Comparison of ENCODE assay signal across 27 mouse cellular contexts in the genomic region with DNA sequence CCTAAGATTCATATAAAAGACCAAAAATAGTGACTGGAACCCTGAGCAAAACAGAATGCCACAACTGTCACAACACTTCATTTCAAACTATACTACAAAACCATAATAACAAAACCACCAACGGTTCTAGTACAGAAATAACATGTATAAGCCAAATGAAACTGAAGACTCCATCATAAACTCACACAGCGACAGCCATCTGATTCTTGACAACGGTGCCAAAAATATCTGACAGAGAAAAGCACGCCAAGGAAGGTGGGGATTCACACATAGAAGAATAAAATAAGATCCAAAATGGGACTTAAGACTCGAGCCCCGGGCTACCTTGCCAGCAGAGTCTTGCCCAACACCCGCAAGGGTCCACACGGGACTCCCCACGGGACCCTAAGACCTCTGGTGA.
"Had no signal": no experiment of that assay in that cellular context is flagged by ENCODE, and none has a peak within 500 bp of the region (broad histone marks: within the 10 kb centered on the region; RNA-seq: fewer than 3 reads in every experiment).

No protein-coding gene starts in this region.

- H3K4me1 ChIP-seq: heart, embryonic 13.5 days; heart, embryonic 15.5 days; hindbrain, embryonic 13.5 days; hindbrain, embryonic 15.5 days; kidney, embryonic 15.5 days; limb, embryonic 13.5 days; limb, embryonic 15.5 days; liver, embryonic 12.5 days had no signal

- H3K27me3 ChIP-seq: heart, embryonic 13.5 days; heart, embryonic 15.5 days; hindbrain, embryonic 13.5 days; hindbrain, embryonic 15.5 days; kidney, embryonic 15.5 days; limb, embryonic 13.5 days; limb, embryonic 15.5 days; liver, embryonic 12.5 days had no signal

- H3K9ac ChIP-seq: heart, embryonic 13.5 days; heart, embryonic 15.5 days; hindbrain, embryonic 13.5 days; hindbrain, embryonic 15.5 days; kidney, embryonic 15.5 days; limb, embryonic 13.5 days; limb, embryonic 15.5 days; liver, embryonic 12.5 days; liver, embryonic 14.5 days had no signal

- H3K36me3 ChIP-seq: heart, embryonic 13.5 days; heart, embryonic 15.5 days; kidney, embryonic 15.5 days; limb, embryonic 13.5 days; limb, embryonic 15.5 days; liver, embryonic 12.5 days had no signal

- DNase-seq: gastrocnemius, postnatal 14 days; gastrocnemius, postnatal 36 days; heart, adult 11 months; heart, adult 2 months; heart, postnatal 14 days; heart, postnatal 36 days; kidney, adult 11 months; kidney, adult 2 months; kidney, adult 9 months; kidney, postnatal 14 days; kidney, postnatal 36 days; layer of hippocampus, adult 9-11 months; layer of hippocampus, postnatal 36 days; left cerebral cortex, postnatal 4 days had no signal

- ATAC-seq: hindbrain, postnatal 0 days; intestine, embryonic 16.5 days; liver, embryonic 12.5 days had no signal

- H3K9me3 ChIP-seq: heart, embryonic 15.5 days; hindbrain, embryonic 15.5 days; kidney, embryonic 15.5 days; limb, embryonic 15.5 days; liver, embryonic 12.5 days had no signal

- H3K27ac ChIP-seq: heart, adult 2 months; heart, embryonic 13.5 days; heart, embryonic 15.5 days; hindbrain, embryonic 13.5 days; hindbrain, embryonic 15.5 days; hindbrain, postnatal 0 days; kidney, embryonic 15.5 days; kidney, postnatal 0 days; limb, embryonic 13.5 days; limb, embryonic 15.5 days; liver, embryonic 12.5 days; liver, embryonic 14.5 days had no signal

- H3K4me3 ChIP-seq: heart, adult 2 months; heart, embryonic 13.5 days; heart, embryonic 15.5 days; hindbrain, embryonic 13.5 days; hindbrain, embryonic 15.5 days; kidney, embryonic 15.5 days; limb, embryonic 13.5 days; limb, embryonic 15.5 days; liver, embryonic 12.5 days had no signal

- H3K4me2 ChIP-seq: heart, embryonic 11.5 days; heart, embryonic 13.5 days; heart, embryonic 15.5 days; hindbrain, embryonic 13.5 days; hindbrain, embryonic 15.5 days; kidney, embryonic 15.5 days; limb, embryonic 13.5 days; limb, embryonic 15.5 days; liver, embryonic 12.5 days had no signal
